Mouse (Mus musculus) liver, adult 2 months (tissue): ENCODE measurements around the gene Lpar1. TPM values are rescaled to one million over a fixed set of nuclear protein-coding genes. Genes with fewer than 3 reads are reported as not detected.

Experiments
- DNase-seq: peaks from one replicate; pipeline ENCODE4 v3.0.0-alpha.2; 2011; ENCODE audit warnings: low read depth, low spot score; ENCODE audit errors: extremely low read depth
- H3K27ac ChIP-seq: fragments of 200-500 bp; replicated peaks from 2 replicates; pipeline ENCODE4 v1.5.1; 2012; ENCODE audit warnings: low read depth, mild to moderate bottlenecking, control low read depth, inconsistent platforms, low read length; ENCODE audit not compliant: insufficient read depth
- H3K27me3 ChIP-seq: fragments of 200-500 bp; 2 replicates; pipeline ENCODE4 v1.6.1; 2012; ENCODE audit warnings: mild to moderate bottlenecking, moderate library complexity, low read length, inconsistent platforms; ENCODE audit not compliant: control insufficient read depth, insufficient read depth
- H3K36me3 ChIP-seq: fragments of 200-500 bp; 2 replicates; pipeline ENCODE4 v1.6.1; 2012; ENCODE audit warnings: low read length, inconsistent platforms; ENCODE audit not compliant: control insufficient read depth, insufficient read depth
- H3K4me1 ChIP-seq: fragments of 200-500 bp; 2 replicates; pipeline ENCODE4 v1.6.1; 2011; ENCODE audit warnings: low read length; ENCODE audit not compliant: control insufficient read depth, insufficient read depth
- H3K4me3 ChIP-seq: fragments of 200-500 bp; 2 replicates; pipeline ENCODE4 v1.5.1; 2011; ENCODE audit warnings: low read depth, mild to moderate bottlenecking, control low read depth, low read length, moderate library complexity; ENCODE audit not compliant: insufficient read depth
- H3K79me2 ChIP-seq: fragments of 200-500 bp; 2 replicates; pipeline ENCODE4 v1.6.1; 2012; ENCODE audit warnings: inconsistent platforms, mild to moderate bottlenecking, low read length, moderate library complexity; ENCODE audit not compliant: control insufficient read depth, insufficient read depth
- H3K9ac ChIP-seq: fragments of 200-500 bp; 2 replicates; pipeline ENCODE4 v1.6.1; 2012; ENCODE audit warnings: low read depth, mild to moderate bottlenecking, control low read depth, inconsistent platforms, low read length
- CTCF ChIP-seq: fragments of 200-500 bp; IDR thresholded peaks from 2 replicates; pipeline ENCODE4 v1.5.1; 2011; ENCODE audit warnings: low read depth, low read length, control low read depth
- POLR2A ChIP-seq: fragments of 200-500 bp; IDR thresholded peaks from 2 replicates; pipeline ENCODE4 v1.6.1; 2011; ENCODE audit warnings: low read length, control low read depth; ENCODE audit not compliant: insufficient read depth; ENCODE audit errors: extremely low read depth
- WGBS: fragments of 180-500 bp; shearing (Covaris S2); methylation state at CpG from one replicate; pipeline ENCODE4 v1.1.7; 2018; 5-methylcytosine and 5-hydroxymethylcytosine counted together
- polyA plus RNA-seq: library from polyadenylated mRNA; depleted of rRNA; stranded (reverse); fragments of >200 nt; gene quantifications from 2 replicates; pipeline ENCODE4 v1.2.3, GENCODE M21; 2012
- total RNA-seq: library from RNA; depleted of rRNA; stranded (reverse); fragments of >200 nt; gene quantifications from 2 replicates; pipeline ENCODE4 v1.2.3, GENCODE M21; 2014

Gene Lpar1
- total and polyA plus RNA-seq, 2 experiments, result 0.83 to 0.89 TPM

GRCm38 (mm10) chr4:58419225-58419624 lies 134.5 kb downstream of the Lpar1 start:
- DNase-seq, result no peak
- 11% methylated on average over 5 of the region's 5 CpGs for WGBS
- H3K4me1 ChIP-seq, result no peaks in the 10 kb centered on the region
- no peak overlapping the region for H3K4me3 ChIP-seq
- H3K27ac ChIP-seq, result no peak overlapping the region
- H3K27me3 ChIP-seq, result 0 out of 2 replicates have a peak, but pooled peaks cover 2% of the 10 kb centered on the region
- H3K36me3 ChIP-seq, result no peaks in the 10 kb centered on the region
- no peak overlapping the region for H3K9ac ChIP-seq
- H3K79me2 ChIP-seq, result no peaks in the 10 kb centered on the region
- TF ChIP-seq CTCF (peak; percentile 13; the same call in 1 of the 2 replicates), POLR2A (no peak)

GRCm38 (mm10) chr4:58417319-58417718 lies 136.4 kb downstream of the Lpar1 start:
- no peak for DNase-seq
- TF ChIP-seq CTCF, result no peak
- TF ChIP-seq POLR2A, result no peak
- Histone ChIP-seq H3K4me1 (no peaks in the 10 kb centered on the region), H3K4me3 (no peak overlapping the region), H3K36me3 (no peaks in the 10 kb centered on the region), H3K9ac (no peak overlapping the region), H3K27ac (no peak overlapping the region), H3K79me2 (no peaks in the 10 kb centered on the region), H3K27me3 (0 out of 2 replicates have a peak, but pooled peaks cover 2% of the 10 kb centered on the region)
- WGBS, result 75% methylated on average over 4 of the region's 4 CpGs

DNA sequence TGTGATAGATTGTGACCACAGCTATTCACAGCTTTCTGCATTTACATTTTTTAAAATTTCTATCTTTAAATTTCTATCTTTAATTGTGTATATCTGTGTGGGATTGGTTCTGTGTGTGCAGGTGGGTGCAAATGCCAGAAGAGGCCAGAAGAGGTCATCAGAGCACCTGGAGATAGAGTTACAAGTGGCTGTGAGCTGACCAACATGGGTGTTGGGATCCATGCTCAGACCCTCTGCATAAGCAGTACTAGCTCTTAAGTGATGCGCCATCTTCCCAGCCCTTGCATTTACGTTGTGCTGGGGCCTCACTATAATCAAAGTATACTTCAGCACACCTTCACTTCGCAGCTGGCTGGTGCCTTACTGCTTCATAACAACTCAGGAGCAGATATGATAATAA lies 138.2 kb downstream of the Lpar1 start:
- no peak for TF ChIP-seq POLR2A
- peak; percentile 19; the same call in 1 of the 2 replicates for TF ChIP-seq CTCF
- Histone ChIP-seq H3K27me3 (no peaks in the 10 kb centered on the region), H3K4me3 (no peak overlapping the region), H3K27ac (no peak overlapping the region), H3K36me3 (no peaks in the 10 kb centered on the region), H3K4me1 (no peaks in the 10 kb centered on the region), H3K9ac (no peak overlapping the region), H3K79me2 (no peaks in the 10 kb centered on the region)
- DNase-seq, result no peak
- WGBS, result 91% methylated on average over 3 of the region's 3 CpGs

GRCm38 (mm10) chr4:58413188-58414185 lies 140.2 kb downstream of the Lpar1 start:
- no peak overlapping the region for H3K4me3 ChIP-seq
- H3K27ac ChIP-seq, result no peak overlapping the region
- H3K79me2 ChIP-seq, result no peaks in the 10 kb centered on the region
- no peaks in the 10 kb centered on the region for H3K4me1 ChIP-seq
- TF ChIP-seq POLR2A, result no peak
- no peak for TF ChIP-seq CTCF
- H3K36me3 ChIP-seq, result no peaks in the 10 kb centered on the region
- DNase-seq, result peak; percentile 28
- no peak overlapping the region for H3K9ac ChIP-seq
- WGBS, result 81% methylated on average over 13 of the region's 13 CpGs
- H3K27me3 ChIP-seq, result no peaks in the 10 kb centered on the region

DNA sequence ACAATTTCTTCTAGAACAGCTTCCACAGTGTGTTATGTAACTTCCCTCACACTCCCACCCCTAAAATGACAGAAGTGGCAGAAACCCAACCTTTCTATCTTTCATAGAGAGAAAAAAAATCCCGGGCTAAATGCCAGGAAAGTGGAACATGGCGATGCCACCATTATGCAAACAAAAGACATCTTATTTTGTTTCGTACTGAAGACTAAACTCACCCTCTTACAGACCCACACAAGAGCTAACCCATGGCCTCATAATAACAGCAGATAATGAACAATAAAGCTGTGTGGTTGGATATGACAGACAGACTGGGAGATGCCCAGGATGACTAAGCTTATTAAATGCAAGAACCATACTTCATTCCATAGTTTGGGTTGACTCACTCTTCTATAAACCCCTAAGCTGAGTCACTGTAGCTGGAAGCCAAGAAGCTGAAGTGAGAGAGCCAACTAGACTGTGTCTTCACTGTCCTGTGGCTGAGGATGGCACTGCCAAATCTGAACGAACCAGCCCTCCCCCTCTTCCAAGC lies 151.7 kb downstream of the Lpar1 start:
- 72% methylated on average over 4 of the region's 4 CpGs for WGBS
- Histone ChIP-seq H3K4me3 (no peak overlapping the region), H3K4me1 (no peaks in the 10 kb centered on the region), H3K9ac (no peak overlapping the region), H3K36me3 (no peaks in the 10 kb centered on the region), H3K79me2 (no peaks in the 10 kb centered on the region), H3K27ac (no peak overlapping the region), H3K27me3 (no peaks in the 10 kb centered on the region)
- DNase-seq, result no peak
- TF ChIP-seq POLR2A (no peak), CTCF (no peak)
